Mouse (Mus musculus) myocyte (in vitro differentiated cells): ENCODE measurements around the gene Tent4a. TPM values are rescaled to one million over a fixed set of nuclear protein-coding genes. Genes with fewer than 3 reads are reported as not detected.

Source experiments
- H3K27me3 ChIP-seq: one replicate; pipeline ENCODE4 v1.6.1; 2011; ENCODE audit not compliant: control insufficient read depth, insufficient read depth, insufficient read length
- H3K36me3 ChIP-seq: one replicate; pipeline ENCODE4 v1.6.1; 2011; ENCODE audit not compliant: control insufficient read depth, insufficient read depth
- H3K4me2 ChIP-seq: one replicate; pipeline ENCODE4 v1.6.1; 2011; ENCODE audit warnings: low read depth, control low read depth
- H3K4me3 ChIP-seq: one replicate; pipeline ENCODE4 v1.5.1; 2011; ENCODE audit warnings: mild to moderate bottlenecking, control low read depth, moderate library complexity
- H3K79me2 ChIP-seq: one replicate; pipeline ENCODE4 v1.6.1; 2011; ENCODE audit not compliant: control insufficient read depth, insufficient read depth
- H3ac ChIP-seq: one replicate; pipeline ENCODE4 v1.6.1; 2011; ENCODE audit not compliant: control insufficient read depth, insufficient read length
- CEBPB ChIP-seq: IDR thresholded peaks from 2 replicates; pipeline ENCODE4 v1.6.1; 2011; ENCODE audit warnings: mild to moderate bottlenecking, moderate library complexity; ENCODE audit not compliant: poor library complexity, insufficient read depth, severe bottlenecking
- E2F4 ChIP-seq: IDR thresholded peaks from one replicate; pipeline ENCODE4 v1.6.1; 2011; ENCODE audit warnings: mild to moderate bottlenecking, control low read depth, moderate library complexity; ENCODE audit not compliant: insufficient read depth
- MAX ChIP-seq: IDR thresholded peaks from one replicate; pipeline ENCODE4 v1.6.1; 2011; ENCODE audit warnings: low read depth, mild to moderate bottlenecking, control low read depth
- MYOD1 ChIP-seq, 3 experiments: IDR thresholded peaks; one replicate each; pipeline ENCODE4 v1.6.1; 2011; ENCODE audit warnings: control low read depth in 2 of 3, low read depth in 2 of 3, mild to moderate bottlenecking in 2 of 3, moderate library complexity in 1 of 3; ENCODE audit not compliant: insufficient read length in 2 of 3, control insufficient read depth in 1 of 3
- MYOG ChIP-seq, 3 experiments: IDR thresholded peaks; one replicate each; pipeline ENCODE4 v1.6.1; 2011; ENCODE audit warnings: control low read depth in 2 of 3, low read depth in 2 of 3, mild to moderate bottlenecking in 2 of 3; ENCODE audit not compliant: insufficient read length in 2 of 3, control insufficient read depth in 1 of 3, insufficient read depth in 1 of 3
- POLR2A ChIP-seq: IDR thresholded peaks from one replicate; pipeline ENCODE4 v1.6.1; 2011; ENCODE audit warnings: low read depth, mild to moderate bottlenecking, control low read depth, moderate library complexity; ENCODE audit not compliant: insufficient read length
- POLR2AphosphoS2 ChIP-seq: IDR thresholded peaks from one replicate; pipeline ENCODE4 v1.6.1; 2011; ENCODE audit warnings: low read depth, control low read depth; ENCODE audit not compliant: insufficient read length
- REST ChIP-seq: IDR thresholded peaks from one replicate; pipeline ENCODE4 v1.6.1; 2011; ENCODE audit warnings: mild to moderate bottlenecking, control low read depth, moderate library complexity; ENCODE audit not compliant: insufficient read depth, insufficient read length
- SRF ChIP-seq: IDR thresholded peaks from one replicate; pipeline ENCODE4 v1.6.1; 2011; ENCODE audit warnings: low read depth; ENCODE audit not compliant: control insufficient read depth, insufficient read length
- TCF12 ChIP-seq: IDR thresholded peaks from one replicate; pipeline ENCODE4 v1.6.1; 2011; ENCODE audit warnings: mild to moderate bottlenecking, control low read depth; ENCODE audit not compliant: poor library complexity, insufficient read depth, severe bottlenecking
- TCF3 ChIP-seq: IDR thresholded peaks from one replicate; pipeline ENCODE4 v1.6.1; 2011; ENCODE audit warnings: low read depth, control low read depth; ENCODE audit not compliant: insufficient read length
- USF1 ChIP-seq: IDR thresholded peaks from one replicate; pipeline ENCODE4 v1.6.1; 2011; ENCODE audit warnings: low read depth, mild to moderate bottlenecking, control low read depth, moderate library complexity
- polyA plus RNA-seq: library from polyadenylated mRNA; unstranded; fragments of >200 nt; fragmentation: generic; extraction: Trizol; gene quantifications from one replicate; pipeline ENCODE4 v1.2.1, GENCODE M21; 2012; ENCODE audit warnings: missing spikeins

Tent4a gene
- polyA plus RNA-seq, 1 experiment, result 12.1 TPM

DNA sequence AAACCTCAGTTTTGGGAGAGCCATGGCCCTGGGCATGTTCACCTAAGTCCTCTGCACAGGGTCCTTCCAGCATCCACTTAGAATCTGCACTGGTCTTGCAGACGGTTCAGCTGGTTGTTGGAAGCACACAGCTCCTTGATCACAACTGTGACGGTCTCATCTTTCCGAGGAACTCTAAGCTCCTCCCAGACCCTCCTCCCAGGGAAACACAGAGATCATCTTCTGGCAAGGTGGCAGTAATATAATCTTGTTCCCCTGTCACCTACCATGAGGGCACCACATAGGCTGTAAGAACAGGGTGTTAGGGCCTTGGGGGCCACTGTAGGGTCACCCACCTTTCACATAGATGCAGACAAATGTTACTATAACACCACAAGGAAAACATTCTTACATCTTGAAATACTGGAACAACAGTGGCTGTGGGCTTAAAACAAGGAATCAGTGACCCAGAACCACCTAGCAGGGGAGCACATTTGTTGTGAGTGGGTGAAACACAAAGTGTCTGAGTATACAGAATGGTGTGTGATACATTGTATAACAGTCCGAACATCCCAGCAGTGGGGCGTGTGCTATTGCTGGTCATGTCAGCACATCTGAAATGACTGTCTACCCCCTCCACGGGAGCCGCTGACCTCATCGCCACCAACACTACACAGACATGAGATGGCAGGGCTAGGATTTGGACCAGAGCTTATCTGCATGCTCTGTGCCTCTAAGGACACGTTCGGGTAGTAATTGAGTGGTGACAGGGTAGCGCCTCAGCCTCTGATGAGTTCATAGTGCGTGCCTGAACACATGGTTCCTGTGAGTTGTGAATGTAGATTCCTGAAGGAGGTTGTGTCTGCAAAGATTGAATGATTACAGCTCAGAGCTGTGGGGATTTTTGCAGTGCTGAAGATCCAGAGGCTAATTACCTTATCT lies 28.5 kb upstream of the Tent4a start:
- Histone ChIP-seq H3K4me3 (no peak overlapping the region), H3K36me3 (no peaks in the 10 kb centered on the region), H3K27me3 (no peaks in the 10 kb centered on the region), H3K79me2 (no peaks in the 10 kb centered on the region), H3ac (no peak overlapping the region), H3K4me2 (no peak overlapping the region)
- TF ChIP-seq MYOD1 (IDR thresholded peaks at IDR 0.05; ENCODE audit: control insufficient read depth in 1 of 3, insufficient read length in 2 of 3, low read depth in 2 of 3) (no peak), POLR2AphosphoS2 (no peak), CEBPB (no peak), TCF12 (no peak), SRF (no peak), MAX (no peak), POLR2A (no peak), REST (no peak)

DNA sequence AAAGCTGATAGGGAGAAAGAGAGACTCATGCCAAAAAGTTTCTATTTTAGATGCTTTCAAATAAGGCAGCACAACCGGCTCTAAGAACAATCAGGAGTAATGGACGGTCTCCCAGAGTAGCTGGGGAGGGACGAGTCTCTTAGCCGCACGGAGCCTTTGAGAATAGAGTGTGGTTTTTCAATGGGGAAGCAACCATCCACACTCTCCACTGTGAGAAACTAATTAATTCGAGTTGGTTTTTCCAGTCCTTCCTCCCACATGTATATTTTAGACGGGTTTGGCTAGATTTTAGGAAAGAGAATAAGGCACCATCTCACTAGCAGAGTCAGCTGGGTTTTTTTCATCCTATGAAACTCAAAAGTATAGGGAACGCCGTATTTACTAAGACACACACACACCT lies 27.6 kb upstream of the Tent4a start:
- Histone ChIP-seq H3K4me3 (no peak overlapping the region), H3K27me3 (no peaks in the 10 kb centered on the region), H3K79me2 (no peaks in the 10 kb centered on the region), H3K4me2 (no peak overlapping the region), H3ac (no peak overlapping the region), H3K36me3 (no peaks in the 10 kb centered on the region)
- no peak for TF ChIP-seq MYOD1 (IDR thresholded peaks at IDR 0.05; ENCODE audit: control insufficient read depth in 1 of 3, insufficient read length in 2 of 3, low read depth in 2 of 3)
- TF ChIP-seq MAX, result no peak
- no peak for TF ChIP-seq CEBPB
- TF ChIP-seq POLR2AphosphoS2, result no peak
- TF ChIP-seq MYOG (IDR thresholded peaks at IDR 0.05; ENCODE audit: control insufficient read depth in 1 of 3, insufficient read depth in 1 of 3, insufficient read length in 2 of 3, low read depth in 2 of 3), result no peak
- TF ChIP-seq E2F4, result no peak
- TF ChIP-seq USF1, result no peak
- TF ChIP-seq TCF12, result no peak
- TF ChIP-seq SRF, result no peak
- no peak for TF ChIP-seq REST
- TF ChIP-seq TCF3, result no peak
- no peak for TF ChIP-seq POLR2A

DNA sequence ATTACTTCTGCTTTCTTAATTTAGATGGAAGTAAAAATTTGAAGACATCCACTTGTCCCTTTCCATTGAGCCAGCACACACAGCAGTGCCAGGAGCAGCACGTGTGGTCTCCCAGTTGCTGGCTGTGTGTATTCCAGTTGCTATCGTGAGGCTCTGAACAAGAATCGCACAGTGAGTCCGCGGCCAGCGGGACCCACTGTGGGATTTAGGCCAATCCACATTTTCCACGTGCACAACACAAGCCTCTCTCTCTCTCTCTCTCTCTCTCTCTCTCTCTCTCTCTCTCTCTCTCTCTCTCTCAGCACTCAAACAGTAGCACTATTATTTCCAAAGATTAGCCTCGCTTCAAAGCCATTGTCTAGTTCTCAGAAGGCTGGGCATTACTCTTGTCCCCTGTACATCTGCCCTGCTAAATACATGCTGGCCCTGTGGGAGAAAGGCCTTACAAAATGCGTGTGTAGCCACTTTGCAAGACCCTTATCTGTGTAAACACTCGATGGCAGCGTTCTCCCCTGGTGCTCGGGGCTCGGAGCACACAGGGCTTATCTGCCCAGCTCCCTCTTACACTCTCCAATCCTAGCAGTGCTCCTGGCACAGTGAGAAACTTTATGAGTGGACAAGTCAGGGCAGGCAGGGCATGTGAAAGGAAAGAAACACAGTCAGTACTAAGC lies 25.0 kb upstream of the Tent4a start:
- Histone ChIP-seq H3ac (no peak overlapping the region), H3K27me3 (no peaks in the 10 kb centered on the region), H3K4me2 (no peak overlapping the region), H3K36me3 (no peaks in the 10 kb centered on the region), H3K4me3 (no peak overlapping the region), H3K79me2 (no peaks in the 10 kb centered on the region)
- TF ChIP-seq MYOD1 (IDR thresholded peaks at IDR 0.05; ENCODE audit: control insufficient read depth in 1 of 3, insufficient read length in 2 of 3, low read depth in 2 of 3) (no peak), E2F4 (no peak), MAX (no peak)

DNA sequence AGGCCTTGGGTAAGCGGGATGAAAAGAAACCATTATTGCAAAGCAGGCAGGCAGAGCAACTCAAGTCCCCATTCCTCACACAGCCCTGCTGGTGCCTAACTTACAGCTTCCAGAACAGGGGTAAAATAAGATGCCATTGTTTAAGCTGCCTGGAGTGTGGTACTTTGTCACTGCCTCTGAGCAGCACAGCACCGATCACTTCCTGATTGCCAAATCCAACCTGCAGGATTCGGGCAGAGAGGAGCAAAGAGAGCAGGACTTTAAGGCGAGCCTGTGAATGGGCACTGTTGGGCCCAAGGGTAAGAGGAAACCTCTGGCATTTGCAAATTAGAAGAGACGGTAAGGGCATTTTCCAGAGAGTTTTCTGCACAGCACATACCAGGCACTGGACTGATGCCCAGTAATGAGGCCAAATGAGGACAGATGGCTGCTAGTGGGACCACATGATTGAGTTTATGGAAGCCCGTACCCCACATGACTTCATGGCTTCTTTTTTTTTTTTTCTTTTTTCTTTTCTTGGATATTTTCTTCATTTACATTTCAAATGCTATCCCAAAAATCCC lies 23.8 kb upstream of the Tent4a start:
- Histone ChIP-seq H3ac (no peak overlapping the region), H3K79me2 (no peaks in the 10 kb centered on the region), H3K4me3 (no peak overlapping the region), H3K36me3 (no peaks in the 10 kb centered on the region), H3K27me3 (no peaks in the 10 kb centered on the region), H3K4me2 (no peak overlapping the region)
- TF ChIP-seq USF1 (no peak), REST (no peak), TCF3 (no peak), MAX (no peak), MYOG (IDR thresholded peaks at IDR 0.05; ENCODE audit: control insufficient read depth in 1 of 3, insufficient read depth in 1 of 3, insufficient read length in 2 of 3, low read depth in 2 of 3) (no peak), MYOD1 (IDR thresholded peaks at IDR 0.05; ENCODE audit: control insufficient read depth in 1 of 3, insufficient read length in 2 of 3, low read depth in 2 of 3) (no peak), CEBPB (no peak), E2F4 (no peak)

DNA sequence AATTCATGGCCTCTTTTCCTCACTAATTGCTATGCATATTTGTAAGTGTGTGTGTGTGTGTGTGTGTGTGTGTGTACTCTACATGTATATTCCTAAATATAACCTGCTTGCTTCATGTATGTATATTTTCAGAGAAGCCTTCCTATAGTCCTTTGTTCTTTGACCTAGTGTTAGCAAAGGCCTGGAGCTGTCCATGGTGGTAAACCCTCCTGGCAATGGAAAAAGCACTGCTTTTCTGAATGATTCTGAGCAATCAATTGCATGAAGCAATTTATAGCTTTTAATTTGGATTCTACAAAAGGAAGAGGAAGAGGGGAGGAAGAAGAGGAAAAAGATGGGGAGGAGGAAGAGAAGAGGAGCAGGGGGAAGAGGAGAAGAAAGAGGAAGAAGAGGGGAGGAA lies 22.3 kb upstream of the Tent4a start:
- H3K36me3 ChIP-seq, result no peaks in the 10 kb centered on the region
- H3K4me2 ChIP-seq, result no peak overlapping the region
- TF ChIP-seq TCF3 (no peak), POLR2AphosphoS2 (no peak), MYOD1 (IDR thresholded peaks at IDR 0.05; ENCODE audit: control insufficient read depth in 1 of 3, insufficient read length in 2 of 3, low read depth in 2 of 3) (no peak), E2F4 (no peak), REST (no peak), MYOG (IDR thresholded peaks at IDR 0.05; ENCODE audit: control insufficient read depth in 1 of 3, insufficient read depth in 1 of 3, insufficient read length in 2 of 3, low read depth in 2 of 3) (no peak), TCF12 (no peak), USF1 (no peak), POLR2A (no peak), MAX (no peak), SRF (no peak), CEBPB (no peak)
- no peaks in the 10 kb centered on the region for H3K27me3 ChIP-seq
- H3ac ChIP-seq, result no peak overlapping the region
- no peaks in the 10 kb centered on the region for H3K79me2 ChIP-seq
- H3K4me3 ChIP-seq, result no peak overlapping the region
